Mouse (Mus musculus) ES-E14 (cell line): ENCODE measurements around the gene Rnf103.

Experiments used
- CHD2 ChIP-seq: IDR thresholded peaks from 2 replicates; pipeline ENCODE4 v1.6.1; 2014; ENCODE audit warnings: mild to moderate bottlenecking, low read depth, low read length, inconsistent platforms
- HCFC1 ChIP-seq: IDR thresholded peaks from 2 replicates; pipeline ENCODE4 v1.6.1; 2012; ENCODE audit warnings: low read length, inconsistent platforms, borderline replicate concordance; ENCODE audit not compliant: insufficient read depth
- MAFK ChIP-seq: IDR thresholded peaks from 2 replicates; pipeline ENCODE4 v1.6.1; 2014; ENCODE audit warnings: mild to moderate bottlenecking, low read depth, low read length, inconsistent platforms; ENCODE audit not compliant: insufficient read depth
- ZNF384 ChIP-seq: IDR thresholded peaks from 2 replicates; pipeline ENCODE4 v1.6.1; 2012; ENCODE audit warnings: low read depth, low read length, inconsistent platforms

DNA sequence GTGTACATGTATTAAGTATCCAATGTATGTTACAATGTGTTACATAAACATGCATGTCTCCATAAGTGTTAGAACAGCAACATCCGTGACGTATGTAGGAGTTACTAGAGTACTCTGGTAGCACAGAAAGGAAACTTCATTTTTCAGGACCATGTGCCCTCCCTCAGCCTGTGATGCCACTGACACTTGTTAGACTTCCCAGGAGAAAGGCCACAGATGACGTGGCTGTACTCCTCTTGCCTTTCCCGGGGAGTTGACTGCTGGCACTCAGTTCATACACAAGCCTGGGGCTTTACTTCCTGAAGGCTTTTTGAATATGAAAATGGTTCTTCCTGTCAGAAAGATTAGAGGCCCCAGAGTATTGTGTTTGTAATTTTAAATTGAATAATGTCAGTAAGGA lies 10.4 kb downstream of the Rnf103 start:
- no peak for TF ChIP-seq ZNF384
- TF ChIP-seq HCFC1 = no peak
- no peak for TF ChIP-seq CHD2
- no peak for TF ChIP-seq MAFK
